Mouse (Mus musculus) right cerebral cortex, postnatal 10 days (tissue): ENCODE data around the gene Carmil3.

Experiments used
- DNase-seq, 2 experiments: peaks; one replicate each; pipeline ENCODE4 v3.0.0; 2021; ENCODE audit warnings: low spot score in 2 of 2

Carmil3 gene

DNA sequence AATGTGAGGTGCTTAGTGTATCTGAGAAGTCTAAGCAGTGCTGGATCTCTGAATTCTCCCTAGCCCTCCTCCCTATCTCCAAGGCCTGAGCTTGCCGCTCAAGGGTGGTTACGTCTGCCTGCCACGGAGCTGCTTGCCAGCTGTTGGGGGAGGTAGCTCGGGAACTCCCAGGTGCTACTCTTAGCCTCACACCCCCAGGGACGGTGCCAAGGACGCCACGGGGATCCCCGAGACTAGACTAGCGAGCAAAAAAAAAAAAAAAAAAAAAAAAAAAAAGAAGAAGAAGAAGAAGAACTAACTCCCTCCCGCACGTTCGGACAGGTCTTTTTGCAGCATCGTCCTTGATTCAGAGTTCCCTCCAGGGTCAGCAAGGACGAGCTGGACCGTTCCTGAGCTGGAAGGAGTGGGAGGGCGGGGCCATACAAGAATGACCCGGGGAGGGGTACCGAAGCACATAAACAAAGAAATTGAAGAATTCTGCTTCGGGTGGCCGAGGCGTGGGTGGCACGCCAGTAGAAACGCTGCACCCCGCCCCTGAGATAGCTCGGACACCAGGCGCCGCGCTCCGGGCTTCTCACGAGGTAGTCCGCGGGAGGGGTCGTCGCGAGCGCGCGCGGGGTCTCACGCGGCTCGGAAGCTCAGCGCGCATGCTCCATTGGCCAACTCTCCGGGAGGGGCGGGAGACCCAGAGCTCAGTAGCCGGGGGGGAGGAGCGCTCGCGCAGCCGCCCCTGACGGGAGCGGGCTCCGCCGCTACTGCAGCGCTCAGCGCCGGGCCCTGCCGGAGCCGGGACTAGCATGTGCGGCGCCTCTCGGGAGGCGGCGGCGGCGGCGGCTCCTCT, at the start of gene Carmil3:
TSS of gene Carmil3 (plus strand) at position 291 of the 841 bp plus-strand sequence.
- DNase-seq, result peak; percentile 94 to 95

DNA sequence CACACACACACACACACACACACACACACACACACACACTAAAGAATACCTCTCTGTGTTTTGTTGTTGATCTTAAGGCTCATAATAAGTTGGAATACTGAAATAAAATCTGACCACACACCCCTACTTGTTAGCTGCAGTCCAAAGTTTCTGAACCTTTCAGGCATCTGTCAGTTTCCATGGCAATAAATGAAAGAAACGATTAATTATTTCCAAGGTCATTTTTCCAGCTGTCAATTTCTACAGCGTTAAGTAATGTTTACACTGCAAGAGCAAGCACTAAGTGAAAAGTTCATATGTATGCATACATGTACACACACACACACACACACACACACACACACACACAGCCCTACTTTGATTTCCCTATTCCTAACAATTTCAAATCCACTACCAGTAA, 32.8 kb upstream of the Carmil3 start:
- no peak for DNase-seq

DNA sequence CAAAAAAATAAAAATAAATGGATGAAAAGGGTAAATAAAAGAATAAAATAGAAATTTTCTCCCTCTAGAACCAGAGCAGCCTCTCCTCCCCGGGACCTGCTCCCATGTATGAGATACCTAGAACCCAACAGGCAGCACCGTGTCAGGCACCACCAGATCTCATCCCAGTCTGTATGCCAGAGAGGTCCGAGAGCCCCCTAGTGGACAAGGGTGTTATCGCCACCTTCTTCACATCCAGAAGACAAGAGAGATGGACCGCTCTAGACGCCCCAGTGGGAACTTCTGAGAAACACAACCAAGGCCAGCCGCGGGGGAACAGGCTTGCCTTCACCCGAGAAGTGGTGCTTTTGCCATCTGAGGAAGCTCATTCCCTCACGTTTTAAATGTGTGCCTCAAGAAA, 32.2 kb upstream of the Carmil3 start:
- DNase-seq, result peak; percentile 57 to 78

- no peak for DNase-seq
Observed at GRCm38 (mm10) chr14:55458761-55459160, 31.7 kb upstream of the Carmil3 start.

DNA sequence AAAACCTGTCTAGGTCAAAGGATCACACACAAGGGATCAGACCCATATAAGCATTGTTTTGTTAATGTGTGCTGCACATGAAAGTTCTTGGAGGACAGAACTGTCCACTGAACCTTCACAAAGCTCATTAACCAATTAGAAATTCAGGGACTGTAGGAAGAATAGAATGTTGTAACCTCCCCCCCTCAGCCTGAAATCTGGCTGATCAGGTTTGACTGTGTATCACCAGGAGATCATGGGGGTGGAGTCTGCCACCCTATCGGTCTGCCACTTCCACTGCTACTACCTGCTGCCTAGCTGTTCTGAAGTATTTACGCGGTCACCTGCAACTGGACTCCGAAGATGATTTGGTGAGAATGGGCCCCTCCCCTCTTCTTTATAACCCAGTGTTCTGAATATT, 30.7 kb upstream of the Carmil3 start:
- DNase-seq, result no peak

- no peak for DNase-seq
Observed at GRCm38 (mm10) chr14:55460297-55460696, 30.2 kb upstream of the Carmil3 start.

DNA sequence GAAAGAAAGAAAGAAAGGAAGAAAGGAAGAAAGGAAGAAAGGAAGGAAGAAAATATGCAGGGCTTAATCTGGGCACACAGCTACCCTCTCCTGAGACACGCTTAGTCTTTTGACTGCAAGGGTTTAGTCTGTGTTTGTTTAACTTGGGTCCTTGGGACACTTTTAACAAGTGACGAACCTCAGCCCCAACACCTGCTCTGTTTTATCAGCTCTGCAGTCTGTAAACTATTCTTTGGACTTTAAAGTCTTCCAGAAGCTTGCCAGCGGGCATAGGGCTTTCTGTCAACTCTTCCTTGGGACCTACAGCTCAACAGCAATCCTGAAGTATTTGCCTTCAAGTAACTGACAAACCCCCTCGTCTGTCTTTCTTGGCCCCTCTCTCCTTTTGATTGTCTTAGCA, 28.7 kb upstream of the Carmil3 start:
- no peak for DNase-seq

GRCm38 (mm10) chr14:55466481-55466880, 24.0 kb upstream of the Carmil3 start:
- no peak for DNase-seq

DNA sequence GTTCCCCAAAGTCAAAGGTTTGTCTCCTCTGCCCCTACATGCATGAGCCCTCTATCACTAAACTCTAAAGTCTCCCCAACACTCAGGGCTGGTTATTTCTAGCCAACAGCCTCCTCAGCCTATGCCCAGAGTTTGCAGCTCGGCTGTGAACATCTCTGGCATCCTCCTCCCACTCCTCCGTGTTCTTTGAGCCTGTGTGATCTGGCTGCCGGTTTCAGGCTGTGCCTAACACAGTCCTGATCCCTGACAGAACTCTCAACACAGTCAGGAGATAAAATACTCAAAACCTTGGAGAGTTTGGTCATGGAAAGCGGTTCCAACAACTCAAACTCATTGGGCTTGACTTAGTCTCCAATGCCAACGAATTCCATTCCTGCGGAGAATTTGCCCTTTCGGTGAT, 23.3 kb upstream of the Carmil3 start:
- DNase-seq, result no peak

DNA sequence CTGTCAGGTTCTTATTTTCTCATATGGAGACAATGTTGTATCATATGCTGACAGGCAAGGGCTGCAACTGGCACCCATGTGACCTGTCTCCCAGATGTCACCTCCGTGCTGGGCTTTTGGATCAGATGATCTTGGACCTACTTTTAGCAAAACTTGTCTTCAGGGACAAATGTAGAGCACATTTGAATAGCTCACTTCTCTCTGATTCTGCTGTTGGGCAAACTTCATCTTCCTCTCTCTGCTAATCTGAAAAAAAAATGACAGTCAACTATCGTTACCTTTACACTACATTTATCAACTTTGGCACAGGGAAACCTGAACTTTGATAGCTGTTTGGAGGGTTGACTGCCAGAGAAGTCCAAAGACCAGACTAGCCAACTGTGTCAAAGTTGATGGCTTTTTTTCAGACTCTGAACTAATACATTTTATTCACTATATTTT, 22.1 kb upstream of the Carmil3 start:
- DNase-seq, result no peak

DNA sequence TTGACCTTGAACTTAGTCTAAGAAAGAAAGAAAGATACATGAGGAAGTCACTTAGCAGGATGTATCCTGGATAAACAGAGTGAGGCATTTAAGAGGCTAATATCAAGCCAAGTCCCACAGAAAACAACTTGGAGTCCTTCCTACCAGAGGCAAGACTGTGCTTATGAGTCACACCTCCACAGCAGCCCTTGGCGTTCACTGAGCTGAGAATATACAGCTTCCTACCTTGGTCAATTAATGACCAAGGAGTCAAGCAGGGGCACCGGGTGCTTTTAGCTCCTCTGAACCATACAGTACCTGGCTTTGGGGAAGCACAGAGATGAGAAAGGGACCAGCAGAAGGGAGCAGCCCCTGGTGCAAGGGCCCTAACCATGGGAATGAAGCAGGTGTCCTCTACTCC, 21.4 kb upstream of the Carmil3 start:
- no peak for DNase-seq

DNA sequence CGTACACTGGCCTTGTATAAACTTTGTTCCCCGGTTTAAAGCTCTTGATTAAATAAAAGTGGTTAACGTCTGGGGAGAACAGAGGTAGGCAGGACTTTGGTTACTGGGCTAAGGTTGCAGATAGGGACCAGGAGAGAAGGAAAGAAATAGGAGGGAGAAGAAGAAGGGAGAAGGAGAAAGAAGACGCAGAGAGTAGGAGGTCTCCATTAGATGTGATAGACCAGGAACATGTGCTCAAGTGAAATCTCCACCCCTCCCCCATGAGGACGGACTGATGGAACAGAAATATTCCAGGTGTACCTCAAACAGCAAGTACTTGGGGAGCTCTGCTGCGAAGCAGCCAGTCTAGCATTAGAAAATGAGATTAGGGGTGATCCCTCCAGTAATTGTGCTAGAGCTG, 20.6 kb upstream of the Carmil3 start:
- DNase-seq, result no peak

DNA sequence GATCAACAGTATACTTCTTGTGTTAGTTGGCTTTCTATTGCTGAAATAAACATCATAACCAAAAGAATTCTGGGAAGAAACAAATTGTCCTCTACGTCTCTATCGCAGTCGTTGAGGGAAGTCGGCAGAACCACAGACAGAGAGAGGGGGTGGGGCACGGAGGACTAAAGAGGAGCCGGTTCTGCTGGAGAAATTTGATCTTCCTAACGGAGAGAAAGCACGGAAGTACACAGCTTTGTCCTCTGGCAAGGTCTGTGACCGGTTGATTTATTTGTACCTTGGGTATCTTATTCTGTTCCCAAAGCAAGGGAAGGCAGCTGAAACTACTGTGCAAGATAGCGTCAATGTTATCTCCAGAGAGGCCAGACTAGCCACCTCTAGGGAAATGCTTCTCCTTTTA, 19.6 kb upstream of the Carmil3 start:
- no peak for DNase-seq

DNA sequence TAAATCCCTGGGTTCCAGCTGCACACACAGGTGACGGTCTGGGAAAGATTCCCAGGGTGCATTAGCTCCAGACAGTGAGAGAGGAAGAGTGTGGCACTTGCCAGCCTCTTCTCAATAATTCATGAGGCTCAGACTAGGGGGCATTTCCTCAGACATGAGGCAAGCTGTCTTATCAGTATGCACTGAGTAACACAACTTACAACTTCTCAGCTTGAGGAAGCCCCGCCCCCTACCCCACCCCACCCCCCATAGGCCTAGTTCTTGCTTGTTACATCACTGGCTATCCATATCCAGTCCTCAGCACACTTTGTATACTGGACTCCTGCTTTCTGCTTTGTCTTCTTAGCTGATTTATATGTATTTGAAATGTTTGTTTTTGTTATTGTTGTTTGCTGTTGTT, 14.8 kb upstream of the Carmil3 start:
- no peak for DNase-seq

GRCm38 (mm10) chr14:55477421-55477820, 13.0 kb upstream of the Carmil3 start:
- DNase-seq, result no peak

GRCm38 (mm10) chr14:55477829-55478228, 12.6 kb upstream of the Carmil3 start:
- no peak for DNase-seq

DNA sequence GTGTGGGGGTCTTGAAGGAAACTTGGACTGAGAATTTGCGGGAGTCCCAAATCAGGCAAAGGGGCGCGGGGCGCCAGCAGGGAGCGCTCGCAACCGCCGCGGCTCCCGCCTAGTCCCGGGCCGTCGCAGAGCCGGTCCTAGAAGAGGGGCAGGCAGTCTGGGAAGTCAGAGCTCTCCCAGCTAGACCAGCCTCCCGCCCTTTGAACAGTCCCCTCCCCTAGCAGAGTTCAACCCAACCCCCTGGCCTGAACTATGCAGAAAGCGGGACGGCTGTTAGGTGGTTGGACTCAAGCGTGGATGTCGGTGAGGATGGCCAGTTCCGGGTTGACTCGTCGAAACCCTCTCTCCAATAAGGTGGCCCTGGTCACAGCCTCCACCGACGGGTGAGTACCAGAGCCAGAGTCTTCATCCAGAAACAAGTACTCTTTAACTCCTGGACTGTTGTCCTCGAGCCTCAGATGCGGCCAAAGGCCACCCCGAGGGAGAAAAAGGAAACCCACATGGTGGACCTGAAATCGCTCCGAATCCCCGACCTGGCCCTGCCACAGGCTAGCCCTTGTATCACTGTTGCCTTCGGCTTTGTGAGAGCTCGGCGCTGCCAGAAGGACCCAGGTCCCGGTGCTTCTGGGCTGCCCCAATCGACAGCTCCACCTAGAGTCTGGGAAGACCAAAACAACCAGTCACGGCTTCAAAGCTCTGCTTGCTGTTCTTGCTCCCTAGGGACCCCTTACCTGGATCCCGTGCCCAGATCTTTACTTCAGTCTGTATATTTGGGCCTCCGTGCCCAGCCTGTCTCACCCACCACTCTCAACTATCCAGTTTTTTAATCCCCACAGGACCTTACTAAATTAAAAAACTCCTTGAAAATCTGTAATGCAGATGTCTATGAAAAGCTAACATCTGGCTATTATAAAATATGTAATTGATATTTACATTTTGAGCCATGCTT, 11.5 kb upstream of the Carmil3 start, which contains the start of gene Dhrs4:
TSS of gene Dhrs4 (plus strand) at position 108 of the 949 bp plus-strand sequence.
- DNase-seq, result peak; percentile 80

DNA sequence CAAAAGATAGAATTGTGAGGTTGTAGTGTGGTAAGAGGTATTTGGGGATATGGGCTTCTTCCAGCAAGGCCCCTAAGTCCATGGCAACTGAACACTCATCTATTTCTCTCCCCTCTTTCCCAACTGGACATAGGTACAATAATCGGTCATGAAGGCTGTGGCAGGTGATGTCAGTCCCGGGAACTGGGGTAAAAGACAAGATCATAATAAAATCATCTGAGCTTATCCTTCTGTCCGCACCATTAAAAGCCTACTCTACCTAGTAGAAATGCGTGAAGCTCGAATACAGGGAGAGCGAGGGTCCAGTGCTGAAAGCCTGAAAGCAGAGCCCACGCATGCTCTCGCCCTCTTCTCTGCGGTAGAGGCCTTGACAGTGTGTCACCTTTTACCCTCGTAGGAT, 10.8 kb upstream of the Carmil3 start:
- no peak for DNase-seq

GRCm38 (mm10) chr14:55484430-55485085, 5.9 kb upstream of the Carmil3 start:
- no peak for DNase-seq

GRCm38 (mm10) chr14:55486836-55487235, 3.6 kb upstream of the Carmil3 start:
- no peak for DNase-seq

DNA sequence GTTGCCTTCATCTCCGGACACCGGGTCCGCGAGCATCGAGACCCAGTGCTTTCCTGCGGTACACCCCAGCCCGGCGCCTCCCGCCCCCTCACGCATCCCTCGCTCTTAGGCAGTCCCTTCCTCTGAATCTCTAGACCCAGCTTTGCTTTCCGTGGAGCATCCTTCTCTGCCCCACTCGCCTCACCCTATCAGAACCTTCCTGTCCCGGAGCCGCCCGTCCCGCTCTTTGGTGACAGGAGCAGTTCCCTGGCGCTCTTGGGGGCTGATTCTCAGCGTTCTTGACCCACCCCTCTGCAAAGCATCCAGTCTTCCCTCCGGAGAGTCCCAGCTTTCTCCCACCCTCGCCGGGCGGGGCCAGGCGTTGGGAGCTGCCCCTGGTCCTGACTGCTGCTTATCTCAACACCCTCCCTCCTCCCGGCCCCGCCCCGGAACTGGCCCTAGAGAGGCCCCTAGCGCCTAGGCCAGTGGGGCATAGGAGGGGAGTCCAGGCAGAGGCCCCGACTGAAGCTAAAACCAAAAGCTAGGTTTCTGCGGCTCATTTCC, 911 bp downstream of the Carmil3 start:
- peak; percentile 71 to 75 for DNase-seq

DNA sequence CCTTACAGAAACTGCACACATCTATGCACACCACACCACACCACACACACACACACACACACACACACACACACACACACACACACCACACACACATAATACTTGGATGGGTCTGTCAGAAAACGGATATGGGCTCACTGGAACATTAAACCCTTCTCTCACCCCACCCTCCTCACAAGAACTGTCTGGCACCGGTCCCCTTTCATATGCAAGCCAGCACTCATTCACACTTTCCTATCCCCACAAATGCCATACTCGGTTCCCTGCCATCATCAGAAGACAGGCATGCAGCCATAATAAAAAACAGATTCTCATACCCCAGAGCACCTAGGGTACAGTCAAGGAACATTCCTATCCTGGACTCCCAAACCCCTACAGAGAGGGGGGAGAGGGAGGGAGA, 1.7 kb downstream of the Carmil3 start:
- peak; percentile 59 to 63 for DNase-seq
